In genomic region chr16:4598041-4598440, GRCm38 (mm10) we compare ENCODE assay signal across 10 mouse cellular contexts. TPM values are rescaled to one million over a fixed set of nuclear protein-coding genes. Genes with fewer than 3 reads are reported as not detected.
A peak's percentile ranks its signal among the peaks of the same experiment; 100 is the strongest.
DNase-seq lines count a peak whose midpoint lies in the region; ATAC-seq lines count a peak whose summit lies in the region.
"Had no signal": no experiment of that assay in that cellular context is flagged by ENCODE, and none has a peak within 500 bp of the region (broad histone marks: within the 10 kb centered on the region; RNA-seq: fewer than 3 reads in every experiment).

No protein-coding gene starts in this region.

- ATAC-seq in hindbrain, embryonic 11.5 days (ENCODE audit: low FRiP score): no peak
- ATAC-seq in hindbrain, embryonic 16.5 days: no peak
- no peak for ATAC-seq in embryonic facial prominence, embryonic 11.5 days (replicated peaks; ENCODE audit: insufficient number of reproducible peaks, low FRiP score, low TSS enrichment, low read depth)
- no peak for ATAC-seq in forebrain, embryonic 16.5 days
- no peak for ATAC-seq in midbrain, embryonic 15.5 days (replicated peaks)

- peaks cover 54% of the 10 kb centered on the region for H3K4me1 ChIP-seq in hindbrain, embryonic 11.5 days (replicated peaks; ENCODE audit: control insufficient read depth, insufficient read depth, low read length)
- peaks cover 56% of the 10 kb centered on the region for H3K4me1 ChIP-seq in hindbrain, embryonic 16.5 days (ENCODE audit: control insufficient read depth, insufficient read depth, low read depth, low read length)
- peaks cover 26% of the 10 kb centered on the region for H3K4me1 ChIP-seq in embryonic facial prominence, embryonic 11.5 days (ENCODE audit: control insufficient read depth, insufficient read depth, low read length)
- H3K4me1 ChIP-seq in forebrain, embryonic 16.5 days (replicated peaks; ENCODE audit: control insufficient read depth, insufficient read depth, low read length): peaks cover 53% of the 10 kb centered on the region
- peaks cover 72% of the 10 kb centered on the region for H3K4me1 ChIP-seq in midbrain, embryonic 15.5 days

- no peaks in the 10 kb centered on the region for H3K36me3 ChIP-seq in hindbrain, embryonic 11.5 days (ENCODE audit: control insufficient read depth, insufficient read depth, low read length)
- no peaks in the 10 kb centered on the region for H3K36me3 ChIP-seq in hindbrain, embryonic 16.5 days (ENCODE audit: control insufficient read depth, insufficient read depth, low read length)
- H3K36me3 ChIP-seq in embryonic facial prominence, embryonic 11.5 days (replicated peaks; ENCODE audit: control insufficient read depth, insufficient read depth, low read depth, low read length): no peaks in the 10 kb centered on the region
- H3K36me3 ChIP-seq in forebrain, embryonic 16.5 days (ENCODE audit: control insufficient read depth, insufficient read depth): no peaks in the 10 kb centered on the region
- no peaks in the 10 kb centered on the region for H3K36me3 ChIP-seq in midbrain, embryonic 15.5 days (replicated peaks)

- no peaks in the 10 kb centered on the region for H3K9me3 ChIP-seq in hindbrain, embryonic 11.5 days (ENCODE audit: control insufficient read depth, low read length)
- no peaks in the 10 kb centered on the region for H3K9me3 ChIP-seq in hindbrain, embryonic 16.5 days (ENCODE audit: control insufficient read depth, low read length)
- no peaks in the 10 kb centered on the region for H3K9me3 ChIP-seq in embryonic facial prominence, embryonic 11.5 days (replicated peaks; ENCODE audit: control insufficient read depth, low read length)
- H3K9me3 ChIP-seq in forebrain, embryonic 16.5 days (ENCODE audit: control insufficient read depth, low read length): no peaks in the 10 kb centered on the region
- H3K9me3 ChIP-seq in midbrain, embryonic 15.5 days: no peaks in the 10 kb centered on the region

- peak overlapping the region; percentile 2; the same call in 1 of the 2 replicates for H3K4me3 ChIP-seq in hindbrain, embryonic 11.5 days (ENCODE audit: low read depth, low read length)
- H3K4me3 ChIP-seq in hindbrain, embryonic 16.5 days (ENCODE audit: low read length): no peak overlapping the region
- no peak overlapping the region for H3K4me3 ChIP-seq in embryonic facial prominence, embryonic 11.5 days (ENCODE audit: low read depth, low read length)
- H3K4me3 ChIP-seq in forebrain, embryonic 16.5 days (replicated peaks; ENCODE audit: low read length): no peak overlapping the region
- no peak overlapping the region for H3K4me3 ChIP-seq in midbrain, embryonic 15.5 days

- H3K9ac ChIP-seq in hindbrain, embryonic 11.5 days (ENCODE audit: low read depth, low read length): peak overlapping the region; percentile 34; the same call in 1 of the 2 replicates
- no peak overlapping the region for H3K9ac ChIP-seq in hindbrain, embryonic 16.5 days (ENCODE audit: low read depth, low read length)
- no peak overlapping the region; the same call in 1 of the 2 replicates for H3K9ac ChIP-seq in embryonic facial prominence, embryonic 11.5 days (replicated peaks; ENCODE audit: low read length)
- H3K9ac ChIP-seq in forebrain, embryonic 16.5 days (replicated peaks; ENCODE audit: low read depth, low read length): peak overlapping the region; percentile 19
- H3K9ac ChIP-seq in midbrain, embryonic 15.5 days: no peak overlapping the region

- H3K27me3 ChIP-seq in hindbrain, embryonic 11.5 days (ENCODE audit: control insufficient read depth, insufficient read depth, low read length): no peaks in the 10 kb centered on the region
- H3K27me3 ChIP-seq in hindbrain, embryonic 16.5 days (replicated peaks; ENCODE audit: control insufficient read depth, insufficient read depth, low read length): no peaks in the 10 kb centered on the region
- H3K27me3 ChIP-seq in embryonic facial prominence, embryonic 11.5 days (ENCODE audit: control insufficient read depth, insufficient read depth, low read length): no peaks in the 10 kb centered on the region
- no peaks in the 10 kb centered on the region for H3K27me3 ChIP-seq in forebrain, embryonic 16.5 days (replicated peaks; ENCODE audit: control insufficient read depth, insufficient read depth, low read length)
- H3K27me3 ChIP-seq in midbrain, embryonic 15.5 days (replicated peaks): no peaks in the 10 kb centered on the region

- DNase-seq in hindbrain, embryonic 11.5 days (ENCODE audit: low spot score): no peak
- DNase-seq in embryonic facial prominence, embryonic 11.5 days (ENCODE audit: low spot score): no peak
- DNase-seq in urinary bladder, adult 18-20 months (ENCODE audit: low spot score in 2 of 2): no peak
- DNase-seq in urinary bladder, postnatal 4 days (ENCODE audit: low spot score in 2 of 2): no peak
- DNase-seq: cerebellum, adult 11 months; right cerebral cortex, postnatal 14 days; thymus, adult 2 months had no signal

- H3K27ac ChIP-seq in hindbrain, embryonic 11.5 days (ENCODE audit: low read depth, low read length): peak overlapping the region; percentile 60
- no peak overlapping the region for H3K27ac ChIP-seq in hindbrain, embryonic 16.5 days (ENCODE audit: low read depth, low read length)
- H3K27ac ChIP-seq in embryonic facial prominence, embryonic 11.5 days (replicated peaks; ENCODE audit: low read depth, low read length): no peak overlapping the region
- H3K27ac ChIP-seq in forebrain, embryonic 16.5 days (ENCODE audit: low read length): no peak overlapping the region
- H3K27ac ChIP-seq in midbrain, embryonic 15.5 days: 0 out of 2 replicates have a peak overlapping the region, but pooled peaks have one; percentile 25

- 64% methylated on average over 5 of the region's 5 CpGs for WGBS in hindbrain, embryonic 11.5 days
- 55% methylated on average over 5 of the region's 5 CpGs for WGBS in hindbrain, embryonic 16.5 days
- WGBS in embryonic facial prominence, embryonic 11.5 days: 63% methylated on average over 5 of the region's 5 CpGs
- 74% methylated on average over 5 of the region's 5 CpGs for WGBS in forebrain, embryonic 16.5 days
- WGBS in midbrain, embryonic 15.5 days: 69% methylated on average over 5 of the region's 5 CpGs

- peak overlapping the region; percentile 28 for H3K4me2 ChIP-seq in hindbrain, embryonic 11.5 days (replicated peaks; ENCODE audit: low read depth, low read length)
- H3K4me2 ChIP-seq in hindbrain, embryonic 16.5 days (ENCODE audit: low read length): no peak overlapping the region
- peak overlapping the region; percentile 13 for H3K4me2 ChIP-seq in embryonic facial prominence, embryonic 11.5 days (ENCODE audit: low read depth, low read length)
- no peak overlapping the region for H3K4me2 ChIP-seq in forebrain, embryonic 16.5 days (ENCODE audit: low read length)
- no peak overlapping the region; the same call in 1 of the 2 replicates for H3K4me2 ChIP-seq in midbrain, embryonic 15.5 days

RNA-seq across cellular contexts. Expression of gene Glis2, which starts 3.5 kb away (rescaled TPM):
- 26.3 and 27.6 TPM in 2 replicates for polyA plus RNA-seq in hindbrain, embryonic 11.5 days (2014; fragmentation: Nextera tagmentation; extraction: Ambion mirVana)
- 13.0 and 14.2 TPM in 2 replicates for polyA plus RNA-seq in hindbrain, embryonic 16.5 days (2015; fragmentation: Nextera tagmentation; extraction: Ambion mirVana)
- polyA plus RNA-seq in embryonic facial prominence, embryonic 11.5 days (2014; fragmentation: Nextera tagmentation; extraction: Ambion mirVana): 19.9 and 21.2 TPM in 2 replicates
- 10.8 and 12.1 TPM in 2 replicates for polyA plus RNA-seq in forebrain, embryonic 16.5 days (2015; fragmentation: Nextera tagmentation; extraction: Ambion mirVana)
- polyA plus RNA-seq in midbrain, embryonic 15.5 days (2015; fragmentation: Nextera tagmentation; extraction: Ambion mirVana): 12.3 and 17.3 TPM in 2 replicates

RNA-seq across cellular contexts. Expression of gene Pam16, which starts 26.7 kb away (rescaled TPM):
- polyA plus RNA-seq in hindbrain, embryonic 11.5 days (2014; fragmentation: Nextera tagmentation; extraction: Ambion mirVana): 113 and 117 TPM in 2 replicates
- 139 and 150 TPM in 2 replicates for polyA plus RNA-seq in hindbrain, embryonic 16.5 days (2015; fragmentation: Nextera tagmentation; extraction: Ambion mirVana)
- 103 and 105 TPM in 2 replicates for polyA plus RNA-seq in embryonic facial prominence, embryonic 11.5 days (2014; fragmentation: Nextera tagmentation; extraction: Ambion mirVana)
- 132 and 157 TPM in 2 replicates for polyA plus RNA-seq in forebrain, embryonic 16.5 days (2015; fragmentation: Nextera tagmentation; extraction: Ambion mirVana)
- 139 and 154 TPM in 2 replicates for polyA plus RNA-seq in midbrain, embryonic 15.5 days (2015; fragmentation: Nextera tagmentation; extraction: Ambion mirVana)

RNA-seq across cellular contexts. Expression of gene Tfap4, which starts 38.4 kb away (rescaled TPM):
- 16.1 TPM in 2 replicates for polyA plus RNA-seq in hindbrain, embryonic 11.5 days (2014; fragmentation: Nextera tagmentation; extraction: Ambion mirVana)
- 8.5 and 10.6 TPM in 2 replicates for polyA plus RNA-seq in hindbrain, embryonic 16.5 days (2015; fragmentation: Nextera tagmentation; extraction: Ambion mirVana)
- 27.2 and 28.6 TPM in 2 replicates for polyA plus RNA-seq in embryonic facial prominence, embryonic 11.5 days (2014; fragmentation: Nextera tagmentation; extraction: Ambion mirVana)
- 13.2 and 14.9 TPM in 2 replicates for polyA plus RNA-seq in forebrain, embryonic 16.5 days (2015; fragmentation: Nextera tagmentation; extraction: Ambion mirVana)
- polyA plus RNA-seq in midbrain, embryonic 15.5 days (2015; fragmentation: Nextera tagmentation; extraction: Ambion mirVana): 8.1 and 8.4 TPM in 2 replicates

RNA-seq across cellular contexts. Expression of gene Vasn, which starts 41.7 kb away (rescaled TPM):
- 7.9 and 9.4 TPM in 2 replicates for polyA plus RNA-seq in hindbrain, embryonic 11.5 days (2014; fragmentation: Nextera tagmentation; extraction: Ambion mirVana)
- 6.0 and 7.0 TPM in 2 replicates for polyA plus RNA-seq in hindbrain, embryonic 16.5 days (2015; fragmentation: Nextera tagmentation; extraction: Ambion mirVana)
- polyA plus RNA-seq in embryonic facial prominence, embryonic 11.5 days (2014; fragmentation: Nextera tagmentation; extraction: Ambion mirVana): 10.9 and 14.1 TPM in 2 replicates
- polyA plus RNA-seq in forebrain, embryonic 16.5 days (2015; fragmentation: Nextera tagmentation; extraction: Ambion mirVana): 3.2 and 4.3 TPM in 2 replicates
- polyA plus RNA-seq in midbrain, embryonic 15.5 days (2015; fragmentation: Nextera tagmentation; extraction: Ambion mirVana): 5.2 and 5.8 TPM in 2 replicates

RNA-seq across cellular contexts. Expression of gene Dnaja3, which starts 41.7 kb away (rescaled TPM):
- polyA plus RNA-seq in hindbrain, embryonic 11.5 days (2014; fragmentation: Nextera tagmentation; extraction: Ambion mirVana): 49.1 and 54.0 TPM in 2 replicates
- polyA plus RNA-seq in hindbrain, embryonic 16.5 days (2015; fragmentation: Nextera tagmentation; extraction: Ambion mirVana): 70.6 and 71.9 TPM in 2 replicates
- 56.9 and 58.3 TPM in 2 replicates for polyA plus RNA-seq in embryonic facial prominence, embryonic 11.5 days (2014; fragmentation: Nextera tagmentation; extraction: Ambion mirVana)
- polyA plus RNA-seq in forebrain, embryonic 16.5 days (2015; fragmentation: Nextera tagmentation; extraction: Ambion mirVana): 60.3 and 61.9 TPM in 2 replicates
- polyA plus RNA-seq in midbrain, embryonic 15.5 days (2015; fragmentation: Nextera tagmentation; extraction: Ambion mirVana): 62.1 and 65.5 TPM in 2 replicates

Comparison
In these comparisons a context has a peak if more than half of its experiments do, and no peak if none do; other contexts are left out.
1. H3K27ac ChIP-seq: peak in hindbrain, embryonic 11.5 days (single experiment) and midbrain, embryonic 15.5 days (single experiment); none in hindbrain, embryonic 16.5 days (single experiment), embryonic facial prominence, embryonic 11.5 days (single experiment) and forebrain, embryonic 16.5 days (single experiment).
2. H3K4me2 ChIP-seq: peak in hindbrain, embryonic 11.5 days (single experiment) and embryonic facial prominence, embryonic 11.5 days (single experiment); none in hindbrain, embryonic 16.5 days (single experiment), forebrain, embryonic 16.5 days (single experiment) and midbrain, embryonic 15.5 days (single experiment).
3. H3K9ac ChIP-seq: peak in hindbrain, embryonic 11.5 days (single experiment) and forebrain, embryonic 16.5 days (single experiment); none in hindbrain, embryonic 16.5 days (single experiment), embryonic facial prominence, embryonic 11.5 days (single experiment) and midbrain, embryonic 15.5 days (single experiment).